ENCODE assay signal across 8 mouse cellular contexts in genomic region chr2:170209121-170209520, GRCm38 (mm10).
DNase-seq lines count a peak whose midpoint lies in the region; ATAC-seq lines count a peak whose summit lies in the region.
"Had no signal": no experiment of that assay in that cellular context is flagged by ENCODE, and none has a peak within 500 bp of the region (broad histone marks: within the 10 kb centered on the region; RNA-seq: fewer than 3 reads in every experiment).

No protein-coding gene starts in this region.

- H3K27me3 ChIP-seq in stomach, embryonic 15.5 days (replicated peaks), result no peaks in the 10 kb centered on the region
- no peaks in the 10 kb centered on the region for H3K27me3 ChIP-seq in forebrain, embryonic 16.5 days (replicated peaks; ENCODE audit: control insufficient read depth, insufficient read depth, low read length)
- H3K27me3 ChIP-seq in midbrain, embryonic 13.5 days, result peaks cover 11% of the 10 kb centered on the region; the same call in 1 of the 2 replicates
- H3K27me3 ChIP-seq: limb, embryonic 13.5 days had no signal

- ATAC-seq in stomach, embryonic 15.5 days (ENCODE audit: insufficient read depth, low FRiP score, low read depth), result peak; percentile 80
- no peak for ATAC-seq in forebrain, embryonic 16.5 days
- no peak for ATAC-seq in midbrain, embryonic 13.5 days

- peaks cover 7% of the 10 kb centered on the region for H3K4me1 ChIP-seq in stomach, embryonic 15.5 days
- peaks cover 9% of the 10 kb centered on the region for H3K4me1 ChIP-seq in forebrain, embryonic 16.5 days (replicated peaks; ENCODE audit: control insufficient read depth, insufficient read depth, low read length)
- H3K4me1 ChIP-seq in midbrain, embryonic 13.5 days (replicated peaks), result peaks cover 31% of the 10 kb centered on the region

- DNase-seq in adrenal gland, postnatal 10 days, result peak; percentile 92
- peak; percentile 87 to 90 for DNase-seq in heart, adult 9 months (ENCODE audit: low spot score in 2 of 2)
- peak; percentile 93 for DNase-seq in kidney, postnatal 10 days
- DNase-seq in left cerebral cortex, postnatal 14 days (ENCODE audit: low spot score in 2 of 2), result no peak

- H3K9me3 ChIP-seq in stomach, embryonic 15.5 days, result no peaks in the 10 kb centered on the region
- no peaks in the 10 kb centered on the region for H3K9me3 ChIP-seq in forebrain, embryonic 16.5 days (ENCODE audit: control insufficient read depth, low read length)
- H3K9me3 ChIP-seq in midbrain, embryonic 13.5 days, result no peaks in the 10 kb centered on the region

- H3K36me3 ChIP-seq in stomach, embryonic 15.5 days, result no peaks in the 10 kb centered on the region
- no peaks in the 10 kb centered on the region for H3K36me3 ChIP-seq in forebrain, embryonic 16.5 days (ENCODE audit: control insufficient read depth, insufficient read depth)
- no peaks in the 10 kb centered on the region for H3K36me3 ChIP-seq in midbrain, embryonic 13.5 days
- H3K36me3 ChIP-seq: limb, embryonic 13.5 days had no signal

- no peak overlapping the region for H3K4me3 ChIP-seq in stomach, embryonic 15.5 days (replicated peaks)
- no peak overlapping the region for H3K4me3 ChIP-seq in forebrain, embryonic 16.5 days (replicated peaks; ENCODE audit: low read length)
- H3K4me3 ChIP-seq in midbrain, embryonic 13.5 days (replicated peaks), result no peak overlapping the region
- H3K4me3 ChIP-seq: limb, embryonic 13.5 days had no signal

- 58% methylated on average over 12 of the region's 12 CpGs for WGBS in stomach, embryonic 15.5 days
- WGBS in forebrain, embryonic 16.5 days, result 78% methylated on average over 12 of the region's 12 CpGs
- 84% methylated on average over 12 of the region's 12 CpGs for WGBS in midbrain, embryonic 13.5 days

- no peak overlapping the region for H3K9ac ChIP-seq in stomach, embryonic 15.5 days
- H3K9ac ChIP-seq in forebrain, embryonic 16.5 days (replicated peaks; ENCODE audit: low read depth, low read length), result no peak overlapping the region
- no peak overlapping the region for H3K9ac ChIP-seq in midbrain, embryonic 13.5 days (replicated peaks)
- H3K9ac ChIP-seq: limb, embryonic 13.5 days had no signal

- intact Hi-C loops in left cerebral cortex, postnatal 14 days (cut with DNase I), result no loop called here

- H3K4me2 ChIP-seq in stomach, embryonic 15.5 days, result no peak overlapping the region
- no peak overlapping the region for H3K4me2 ChIP-seq in forebrain, embryonic 16.5 days (ENCODE audit: low read length)
- no peak overlapping the region for H3K4me2 ChIP-seq in midbrain, embryonic 13.5 days (replicated peaks)
- H3K4me2 ChIP-seq: limb, embryonic 13.5 days had no signal

- peak overlapping the region; percentile 57; the same call in 1 of the 2 replicates for H3K27ac ChIP-seq in stomach, embryonic 15.5 days
- no peak overlapping the region for H3K27ac ChIP-seq in forebrain, embryonic 16.5 days (ENCODE audit: low read length)
- no peak overlapping the region for H3K27ac ChIP-seq in midbrain, embryonic 13.5 days
- H3K27ac ChIP-seq: limb, embryonic 13.5 days had no signal

Comparison
In these comparisons a context has a peak if more than half of its experiments do, and no peak if none do; other contexts are left out.
1. DNase-seq: peak in adrenal gland, postnatal 10 days (single experiment), heart, adult 9 months (2 of 2) and kidney, postnatal 10 days (single experiment); none in left cerebral cortex, postnatal 14 days (0 of 2).